Mouse (Mus musculus): ENCODE results near the gene Wfdc3.

The Wfdc3 gene

GRCm38 (mm10) chr2:164745843-164746479, at the start of gene Wfdc3, which contains the start of gene Dnttip1:
Gene Wfdc3, minus strand, starts transcription at chr2:164745931.
Gene Dnttip1, plus strand, starts transcription at chr2:164745983.
- peak; percentile 96 for DNase-seq (ENCODE audit: low spot score)

- peak; percentile 90 for DNase-seq (ENCODE audit: low spot score)
Measured at GRCm38 (mm10) chr2:164794293-164794692, 48.6 kb upstream of the Wfdc3 start.

GRCm38 (mm10) chr2:164793772-164794171, 48.0 kb upstream of the Wfdc3 start:
- peak; percentile 19 for DNase-seq (ENCODE audit: low spot score)

- peak; percentile 77 for DNase-seq (ENCODE audit: low spot score)
Measured at GRCm38 (mm10) chr2:164793236-164793635, 47.5 kb upstream of the Wfdc3 start.

GRCm38 (mm10) chr2:164792400-164793190, 46.9 kb upstream of the Wfdc3 start:
- no peak for DNase-seq (ENCODE audit: low spot score)

- DNase-seq (ENCODE audit: low spot score) = no peak
Measured at GRCm38 (mm10) chr2:164791841-164792261, 46.1 kb upstream of the Wfdc3 start.

GRCm38 (mm10) chr2:164790451-164790850, 44.7 kb upstream of the Wfdc3 start:
- DNase-seq (ENCODE audit: low spot score) = no peak

GRCm38 (mm10) chr2:164788411-164788810, 42.7 kb upstream of the Wfdc3 start:
- DNase-seq (ENCODE audit: low spot score) = no peak

- DNase-seq (ENCODE audit: low spot score) = no peak
Measured at GRCm38 (mm10) chr2:164787779-164788178, 42.0 kb upstream of the Wfdc3 start.

GRCm38 (mm10) chr2:164787032-164787431, 41.3 kb upstream of the Wfdc3 start:
- no peak for DNase-seq (ENCODE audit: low spot score)

- peak; percentile 42 for DNase-seq (ENCODE audit: low spot score)
Measured at GRCm38 (mm10) chr2:164786388-164786885, 40.7 kb upstream of the Wfdc3 start.

- peak; percentile 83 for DNase-seq (ENCODE audit: low spot score)
Measured at GRCm38 (mm10) chr2:164785481-164786387, 40.0 kb upstream of the Wfdc3 start, which contains the start of gene Snx21. Gene Snx21, plus strand, starts transcription at chr2:164785823.

- no peak for DNase-seq (ENCODE audit: low spot score)
Measured at GRCm38 (mm10) chr2:164784869-164785420, 39.2 kb upstream of the Wfdc3 start.

GRCm38 (mm10) chr2:164783926-164784581, 38.3 kb upstream of the Wfdc3 start:
- no peak for DNase-seq (ENCODE audit: low spot score)

GRCm38 (mm10) chr2:164781876-164782275, 36.1 kb upstream of the Wfdc3 start:
- DNase-seq (ENCODE audit: low spot score) = no peak

GRCm38 (mm10) chr2:164779481-164780086, 33.9 kb upstream of the Wfdc3 start, which contains the start of gene Tnnc2:
Gene Tnnc2, minus strand, starts transcription at chr2:164779967.
- DNase-seq (ENCODE audit: low spot score) = no peak

- no peak for DNase-seq (ENCODE audit: low spot score)
Measured at GRCm38 (mm10) chr2:164778809-164779208, 33.1 kb upstream of the Wfdc3 start.

- DNase-seq (ENCODE audit: low spot score) = no peak
Measured at GRCm38 (mm10) chr2:164778015-164778287, 32.2 kb upstream of the Wfdc3 start.

GRCm38 (mm10) chr2:164777246-164778014, 31.7 kb upstream of the Wfdc3 start:
- no peak for DNase-seq (ENCODE audit: low spot score)

- DNase-seq (ENCODE audit: low spot score) = no peak
Measured at GRCm38 (mm10) chr2:164776801-164777200, 31.1 kb upstream of the Wfdc3 start.
